Mouse (Mus musculus) neural tube, embryonic 10.5 days (tissue): ENCODE data around the gene Tubal3.
"Not testable (repeated sequence)": the region's sequence is repeated elsewhere in the genome, so short reads cannot be mapped to it uniquely, and the experiment has no call there.

Experiments used
- DNase-seq: peaks from one replicate; pipeline ENCODE4 v3.0.0-alpha.2; 2017; ENCODE audit warnings: low spot score; ENCODE audit errors: extremely low spot score

Tubal3 gene

GRCm38 (mm10) chr13:3917571-3918311 is at the start of gene Tubal3, which contains the start of gene Net1:
TSS of gene Tubal3 (plus strand) at chr13:3918274.
TSS of gene Net1 (minus strand) at chr13:3918220.
- peak; percentile 95 for DNase-seq

GRCm38 (mm10) chr13:3869901-3870300 is 48.2 kb upstream of the Tubal3 start:
- no peak for DNase-seq

- DNase-seq: no peak
Measured at GRCm38 (mm10) chr13:3872832-3873231, 45.2 kb upstream of the Tubal3 start.

- no peak for DNase-seq
Measured at GRCm38 (mm10) chr13:3876448-3876847, 41.6 kb upstream of the Tubal3 start.

- no peak for DNase-seq
Measured at GRCm38 (mm10) chr13:3877185-3877584, 40.9 kb upstream of the Tubal3 start.

GRCm38 (mm10) chr13:3877679-3878220 is 40.3 kb upstream of the Tubal3 start:
- DNase-seq: no peak

- DNase-seq: no peak
Measured at GRCm38 (mm10) chr13:3886663-3887062, 31.4 kb upstream of the Tubal3 start.

GRCm38 (mm10) chr13:3889111-3889510 is 29.0 kb upstream of the Tubal3 start:
- DNase-seq: no peak

- DNase-seq: no peak
Measured at GRCm38 (mm10) chr13:3890061-3890460, 28.0 kb upstream of the Tubal3 start.

GRCm38 (mm10) chr13:3891479-3892087 is 26.5 kb upstream of the Tubal3 start:
- DNase-seq: no peak

GRCm38 (mm10) chr13:3892601-3893000 is 25.5 kb upstream of the Tubal3 start:
- no peak for DNase-seq

- DNase-seq: peak; percentile 95
Measured at GRCm38 (mm10) chr13:3893126-3893734, 24.8 kb upstream of the Tubal3 start.

GRCm38 (mm10) chr13:3894549-3894948 is 23.5 kb upstream of the Tubal3 start:
- no peak for DNase-seq

GRCm38 (mm10) chr13:3895397-3895980 is 22.6 kb upstream of the Tubal3 start:
- DNase-seq: no peak

GRCm38 (mm10) chr13:3896032-3896431 is 22.0 kb upstream of the Tubal3 start:
- DNase-seq: no peak

GRCm38 (mm10) chr13:3896913-3897312 is 21.2 kb upstream of the Tubal3 start:
- DNase-seq: peak; percentile 74

GRCm38 (mm10) chr13:3898202-3898601 is 19.9 kb upstream of the Tubal3 start:
- DNase-seq: not testable (repeated sequence)

- DNase-seq: no peak
Measured at GRCm38 (mm10) chr13:3899301-3899700, 18.8 kb upstream of the Tubal3 start.

- no peak for DNase-seq
Measured at GRCm38 (mm10) chr13:3907151-3907696, 10.8 kb upstream of the Tubal3 start.

- DNase-seq: no peak
Measured at GRCm38 (mm10) chr13:3908262-3908661, 9.8 kb upstream of the Tubal3 start.

- no peak for DNase-seq
Measured at GRCm38 (mm10) chr13:3910356-3910755, 7.7 kb upstream of the Tubal3 start.
